Mouse (Mus musculus): Measurements from ENCODE around the gene Foxp4.

DNA sequence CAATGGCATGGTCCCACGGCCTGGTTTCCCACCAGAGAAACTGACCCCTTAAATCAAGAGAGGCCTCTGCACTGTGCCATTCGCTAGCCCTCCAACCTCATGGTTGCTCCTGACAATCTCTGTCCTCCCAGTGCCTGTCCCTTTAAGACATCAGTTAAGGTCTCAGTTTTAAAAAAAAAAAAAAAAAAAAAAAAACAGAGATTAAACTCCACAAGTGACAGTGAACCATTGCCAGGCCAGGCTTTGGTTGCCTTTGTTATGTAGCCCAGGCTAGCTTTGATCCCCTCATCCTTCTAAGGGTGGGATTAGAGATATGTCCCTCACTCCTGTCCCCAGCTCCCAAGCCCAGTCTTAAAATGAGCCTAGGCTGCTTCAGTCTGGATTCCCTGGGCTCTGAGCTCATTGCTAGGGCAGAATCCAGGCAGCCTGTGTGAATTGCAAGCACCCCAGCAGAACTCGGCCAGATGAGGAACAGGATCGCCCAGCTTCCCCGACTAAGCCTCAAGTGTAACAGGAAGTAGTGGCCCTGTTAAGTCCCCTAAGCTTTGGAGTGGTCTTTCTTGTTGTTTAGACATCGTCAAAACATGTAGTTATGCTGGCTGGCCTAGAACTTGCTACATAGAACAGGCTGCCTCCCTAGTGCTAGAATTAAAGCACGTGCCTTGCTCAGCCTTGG is 73.7 kb downstream of the Foxp4 start:
- TF ChIP-seq POLR2A (IDR thresholded peaks at IDR 0.05; ENCODE audit: borderline replicate concordance, insufficient read depth, low read length), result no peak
- no peak for TF ChIP-seq CTCF (IDR thresholded peaks at IDR 0.05; ENCODE audit: borderline replicate concordance, insufficient read depth, low read depth, low read length)
